Mouse (Mus musculus) myocyte (in vitro differentiated cells): ENCODE results near the gene Hmcn2. TPM values are rescaled to one million over a fixed set of nuclear protein-coding genes. Genes with fewer than 3 reads are reported as not detected.

Source experiments
- H3K27me3 ChIP-seq: one replicate; pipeline ENCODE4 v1.6.1; 2011; ENCODE audit not compliant: control insufficient read depth, insufficient read depth, insufficient read length
- H3K36me3 ChIP-seq: one replicate; pipeline ENCODE4 v1.6.1; 2011; ENCODE audit not compliant: control insufficient read depth, insufficient read depth
- H3K4me2 ChIP-seq: one replicate; pipeline ENCODE4 v1.6.1; 2011; ENCODE audit warnings: low read depth, control low read depth
- H3K4me3 ChIP-seq: one replicate; pipeline ENCODE4 v1.5.1; 2011; ENCODE audit warnings: mild to moderate bottlenecking, control low read depth, moderate library complexity
- H3K79me2 ChIP-seq: one replicate; pipeline ENCODE4 v1.6.1; 2011; ENCODE audit not compliant: control insufficient read depth, insufficient read depth
- H3ac ChIP-seq: one replicate; pipeline ENCODE4 v1.6.1; 2011; ENCODE audit not compliant: control insufficient read depth, insufficient read length
- CEBPB ChIP-seq: IDR thresholded peaks from 2 replicates; pipeline ENCODE4 v1.6.1; 2011; ENCODE audit warnings: mild to moderate bottlenecking, moderate library complexity; ENCODE audit not compliant: poor library complexity, insufficient read depth, severe bottlenecking
- E2F4 ChIP-seq: IDR thresholded peaks from one replicate; pipeline ENCODE4 v1.6.1; 2011; ENCODE audit warnings: mild to moderate bottlenecking, control low read depth, moderate library complexity; ENCODE audit not compliant: insufficient read depth
- MAX ChIP-seq: IDR thresholded peaks from one replicate; pipeline ENCODE4 v1.6.1; 2011; ENCODE audit warnings: low read depth, mild to moderate bottlenecking, control low read depth
- MYOD1 ChIP-seq, 3 experiments: IDR thresholded peaks; one replicate each; pipeline ENCODE4 v1.6.1; 2011; ENCODE audit warnings: control low read depth in 2 of 3, low read depth in 2 of 3, mild to moderate bottlenecking in 2 of 3, moderate library complexity in 1 of 3; ENCODE audit not compliant: insufficient read length in 2 of 3, control insufficient read depth in 1 of 3
- MYOG ChIP-seq, 3 experiments: IDR thresholded peaks; one replicate each; pipeline ENCODE4 v1.6.1; 2011; ENCODE audit warnings: control low read depth in 2 of 3, low read depth in 2 of 3, mild to moderate bottlenecking in 2 of 3; ENCODE audit not compliant: insufficient read length in 2 of 3, control insufficient read depth in 1 of 3, insufficient read depth in 1 of 3
- POLR2A ChIP-seq: IDR thresholded peaks from one replicate; pipeline ENCODE4 v1.6.1; 2011; ENCODE audit warnings: low read depth, mild to moderate bottlenecking, control low read depth, moderate library complexity; ENCODE audit not compliant: insufficient read length
- POLR2AphosphoS2 ChIP-seq: IDR thresholded peaks from one replicate; pipeline ENCODE4 v1.6.1; 2011; ENCODE audit warnings: low read depth, control low read depth; ENCODE audit not compliant: insufficient read length
- REST ChIP-seq: IDR thresholded peaks from one replicate; pipeline ENCODE4 v1.6.1; 2011; ENCODE audit warnings: mild to moderate bottlenecking, control low read depth, moderate library complexity; ENCODE audit not compliant: insufficient read depth, insufficient read length
- SRF ChIP-seq: IDR thresholded peaks from one replicate; pipeline ENCODE4 v1.6.1; 2011; ENCODE audit warnings: low read depth; ENCODE audit not compliant: control insufficient read depth, insufficient read length
- TCF12 ChIP-seq: IDR thresholded peaks from one replicate; pipeline ENCODE4 v1.6.1; 2011; ENCODE audit warnings: mild to moderate bottlenecking, control low read depth; ENCODE audit not compliant: poor library complexity, insufficient read depth, severe bottlenecking
- TCF3 ChIP-seq: IDR thresholded peaks from one replicate; pipeline ENCODE4 v1.6.1; 2011; ENCODE audit warnings: low read depth, control low read depth; ENCODE audit not compliant: insufficient read length
- USF1 ChIP-seq: IDR thresholded peaks from one replicate; pipeline ENCODE4 v1.6.1; 2011; ENCODE audit warnings: low read depth, mild to moderate bottlenecking, control low read depth, moderate library complexity
- polyA plus RNA-seq: library from polyadenylated mRNA; unstranded; fragments of >200 nt; fragmentation: generic; extraction: Trizol; gene quantifications from one replicate; pipeline ENCODE4 v1.2.1, GENCODE M21; 2012; ENCODE audit warnings: missing spikeins

Hmcn2 gene
- polyA plus RNA-seq, 1 experiment = 2.6 TPM

GRCm38 (mm10) chr2:31374415-31374814 is 60.2 kb downstream of the Hmcn2 start:
- no peak for TF ChIP-seq POLR2A
- TF ChIP-seq MYOG (IDR thresholded peaks at IDR 0.05; ENCODE audit: control insufficient read depth in 1 of 3, insufficient read depth in 1 of 3, insufficient read length in 2 of 3, low read depth in 2 of 3) = no peak
- no peak for TF ChIP-seq REST
- TF ChIP-seq MAX = no peak
- TF ChIP-seq POLR2AphosphoS2 = no peak
- TF ChIP-seq TCF3 = no peak
- TF ChIP-seq SRF = no peak
- TF ChIP-seq TCF12 = no peak
- TF ChIP-seq MYOD1 (IDR thresholded peaks at IDR 0.05; ENCODE audit: control insufficient read depth in 1 of 3, insufficient read length in 2 of 3, low read depth in 2 of 3) = no peak
- TF ChIP-seq USF1 = no peak
- TF ChIP-seq E2F4 = no peak
- TF ChIP-seq CEBPB = no peak
- Histone ChIP-seq H3K4me3 (no peak overlapping the region), H3K27me3 (peaks cover 24% of the 10 kb centered on the region), H3K36me3 (no peaks in the 10 kb centered on the region), H3K4me2 (no peak overlapping the region), H3ac (no peak overlapping the region), H3K79me2 (no peaks in the 10 kb centered on the region)

- Histone ChIP-seq H3K36me3 (no peaks in the 10 kb centered on the region), H3K79me2 (no peaks in the 10 kb centered on the region), H3ac (no peak overlapping the region), H3K4me2 (no peak overlapping the region), H3K4me3 (no peak overlapping the region), H3K27me3 (peaks cover 23% of the 10 kb centered on the region)
- TF ChIP-seq USF1 (no peak), MAX (no peak), CEBPB (no peak), POLR2A (no peak)
These were observed 61.8 kb downstream of the Hmcn2 start for GRCm38 (mm10) chr2:31376057-31376456.

- Histone ChIP-seq H3K36me3 (no peaks in the 10 kb centered on the region), H3K79me2 (no peaks in the 10 kb centered on the region), H3ac (no peak overlapping the region), H3K4me3 (no peak overlapping the region), H3K27me3 (peaks cover 23% of the 10 kb centered on the region), H3K4me2 (no peak overlapping the region)
- TF ChIP-seq POLR2A (no peak), USF1 (no peak), SRF (no peak), TCF3 (no peak), E2F4 (no peak), MYOG (IDR thresholded peaks at IDR 0.05; ENCODE audit: control insufficient read depth in 1 of 3, insufficient read depth in 1 of 3, insufficient read length in 2 of 3, low read depth in 2 of 3) (no peak), MAX (no peak), MYOD1 (IDR thresholded peaks at IDR 0.05; ENCODE audit: control insufficient read depth in 1 of 3, insufficient read length in 2 of 3, low read depth in 2 of 3) (no peak), REST (no peak), TCF12 (no peak), POLR2AphosphoS2 (no peak), CEBPB (no peak)
These were observed 63.3 kb downstream of the Hmcn2 start for GRCm38 (mm10) chr2:31377481-31377880.

GRCm38 (mm10) chr2:31381292-31381846 is 67.2 kb downstream of the Hmcn2 start:
- Histone ChIP-seq H3K79me2 (no peaks in the 10 kb centered on the region), H3K4me3 (no peak overlapping the region), H3K36me3 (no peaks in the 10 kb centered on the region), H3K4me2 (no peak overlapping the region), H3ac (no peak overlapping the region), H3K27me3 (peaks cover 45% of the 10 kb centered on the region)
- no peak for TF ChIP-seq REST
- no peak for TF ChIP-seq E2F4
- TF ChIP-seq POLR2A = no peak
- no peak for TF ChIP-seq USF1
- TF ChIP-seq TCF12 = no peak
- TF ChIP-seq MYOD1 (IDR thresholded peaks at IDR 0.05; ENCODE audit: control insufficient read depth in 1 of 3, insufficient read length in 2 of 3, low read depth in 2 of 3) = peak in 2 of 3 experiments; percentile 28 to 56
- TF ChIP-seq SRF = no peak
- no peak for TF ChIP-seq CEBPB
- no peak for TF ChIP-seq TCF3
- peak in 1 of 3 experiments; percentile 21 for TF ChIP-seq MYOG (IDR thresholded peaks at IDR 0.05; ENCODE audit: control insufficient read depth in 1 of 3, insufficient read depth in 1 of 3, insufficient read length in 2 of 3, low read depth in 2 of 3)
- TF ChIP-seq POLR2AphosphoS2 = no peak
- TF ChIP-seq MAX = no peak

- Histone ChIP-seq H3K27me3 (peaks cover 48% of the 10 kb centered on the region), H3ac (no peak overlapping the region), H3K79me2 (no peaks in the 10 kb centered on the region), H3K4me2 (no peak overlapping the region), H3K4me3 (no peak overlapping the region), H3K36me3 (no peaks in the 10 kb centered on the region)
- no peak for TF ChIP-seq USF1
- TF ChIP-seq MAX = no peak
- no peak for TF ChIP-seq MYOD1 (IDR thresholded peaks at IDR 0.05; ENCODE audit: control insufficient read depth in 1 of 3, insufficient read length in 2 of 3, low read depth in 2 of 3)
- TF ChIP-seq CEBPB = no peak
- no peak for TF ChIP-seq E2F4
- no peak for TF ChIP-seq TCF3
- TF ChIP-seq POLR2A = no peak
- no peak for TF ChIP-seq SRF
- TF ChIP-seq REST = no peak
- no peak for TF ChIP-seq MYOG (IDR thresholded peaks at IDR 0.05; ENCODE audit: control insufficient read depth in 1 of 3, insufficient read depth in 1 of 3, insufficient read length in 2 of 3, low read depth in 2 of 3)
These were observed 68.7 kb downstream of the Hmcn2 start for GRCm38 (mm10) chr2:31382952-31383351.
